Mouse (Mus musculus): ENCODE measurements around the gene Pcid2. TPM values are rescaled to one million over a fixed set of nuclear protein-coding genes. Genes with fewer than 3 reads are reported as not detected.

Gene Pcid2
- polyA plus RNA-seq (2012; rRNA removed), result 32.4 and 34.2 TPM in 2 replicates

DNA sequence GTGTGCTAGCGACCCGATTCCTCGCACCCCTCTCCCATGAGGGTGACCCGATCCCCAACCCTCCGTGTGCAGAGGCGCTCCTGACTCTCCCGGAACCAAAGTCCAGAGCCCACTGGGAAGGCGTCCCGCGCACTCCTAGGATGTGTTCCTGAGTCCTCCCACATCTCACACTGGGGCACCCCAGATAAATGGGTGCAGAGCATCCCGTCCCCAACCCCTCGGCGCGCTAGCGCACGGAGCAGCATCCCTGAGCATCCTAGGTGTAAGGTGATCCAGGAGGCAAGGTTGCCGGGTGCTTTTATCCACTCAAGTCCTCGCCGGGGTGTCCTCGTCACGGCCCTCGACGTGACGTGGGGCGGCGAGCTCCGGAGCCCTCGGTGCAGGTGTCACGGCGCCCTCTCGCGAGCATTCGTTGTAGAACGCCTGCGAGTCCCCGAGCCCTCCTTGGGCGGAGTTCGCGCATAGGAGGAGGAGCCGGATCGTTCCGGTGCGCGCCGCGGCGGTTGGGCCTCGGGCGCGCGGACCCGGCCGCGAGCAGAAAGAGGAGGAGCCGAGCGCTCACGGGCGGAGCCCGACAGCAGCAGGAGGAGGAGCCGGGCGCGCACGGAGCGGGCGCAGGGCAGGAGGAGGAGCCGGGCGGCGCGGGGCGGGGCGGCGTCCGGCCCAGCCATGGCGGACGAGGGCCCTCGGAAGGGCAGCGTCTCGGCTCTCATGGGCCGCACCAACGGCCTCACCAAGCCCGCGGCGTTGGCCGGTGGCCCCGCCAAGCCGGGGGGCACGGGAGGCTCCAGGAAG is at the start of gene Pcid2, which contains the start of gene Cul4a:
Gene Pcid2 (minus strand): TSS at position 373 of the 795 bp plus-strand sequence.
Gene Cul4a (plus strand): TSS at position 535 of the 795 bp plus-strand sequence.

GRCm38 (mm10) chr8:13060441-13061150 is 44.7 kb downstream of the Pcid2 start, which contains the start of gene Proz:
Gene Proz, plus strand, starts transcription at chr8:13060914.

GRCm38 (mm10) chr8:13037015-13037414 is 68.2 kb downstream of the Pcid2 start, which contains the start of gene F10:
Gene F10, plus strand, starts transcription at chr8:13037308.

Other genes starting within 250 kb of the Pcid2 start
- 151 and 170 TPM in 2 replicates for gene Mcf2l, start 231.7 kb downstream of the Pcid2 start, polyA plus RNA-seq (2012; rRNA removed)
- gene F7, start 79.4 kb downstream of the Pcid2 start, polyA plus RNA-seq (2012; rRNA removed), result 0.23 and 0.32 TPM in 2 replicates
- gene F10, start 68.2 kb downstream of the Pcid2 start, polyA plus RNA-seq (2012; rRNA removed), result 0.12 and 0.19 TPM in 2 replicates
- gene Proz, start 44.5 kb downstream of the Pcid2 start, polyA plus RNA-seq (2012; rRNA removed), result 0.17 and 0.28 TPM in 2 replicates
- 53.4 and 60.0 TPM in 2 replicates for gene Cul4a, start 162 bp upstream of the Pcid2 start, polyA plus RNA-seq (2012; rRNA removed)
- gene Lamp1, start 53.7 kb upstream of the Pcid2 start, polyA plus RNA-seq (2012; rRNA removed), result 300 and 305 TPM in 2 replicates
- gene Grtp1, start 95.2 kb upstream of the Pcid2 start, polyA plus RNA-seq (2012; rRNA removed), result 13.8 and 16.2 TPM in 2 replicates
- 0.19 and 1.1 TPM in 2 replicates for gene Adprhl1, start 148.7 kb upstream of the Pcid2 start, polyA plus RNA-seq (2012; rRNA removed)
- gene Dcun1d2, start 182.7 kb upstream of the Pcid2 start, polyA plus RNA-seq (2012; rRNA removed), result 46.3 and 48.8 TPM in 2 replicates
- gene Tmco3, start 182.7 kb upstream of the Pcid2 start, polyA plus RNA-seq (2012; rRNA removed), result 35.2 and 36.1 TPM in 2 replicates
- gene Tfdp1, start 233.3 kb upstream of the Pcid2 start, polyA plus RNA-seq (2012; rRNA removed), result 139 and 142 TPM in 2 replicates